Mouse (Mus musculus) limb, embryonic 13.5 days (tissue): Measurements from ENCODE around the gene Rps2. TPM values are rescaled to one million over a fixed set of nuclear protein-coding genes. Genes with fewer than 3 reads are reported as not detected.

ENCODE experiments used
- ATAC-seq: fragments of 200-750 bp; cut with Nextera tagmentation; 2 replicates; pipeline ENCODE4 v1.8.0; 2017; ENCODE audit warnings: low read depth, moderate number of reproducible peaks, moderate TSS enrichment; ENCODE audit not compliant: low FRiP score
- H3K27ac ChIP-seq: fragments of 300-500 bp; sonication (generic); 2 replicates; pipeline ENCODE4 v1.5.1; 2015; ENCODE audit warnings: inconsistent platforms, mild to moderate bottlenecking, moderate library complexity
- H3K27me3 ChIP-seq: fragments of 300-500 bp; sonication (generic); 2 replicates; pipeline ENCODE4 v1.6.1; 2015; ENCODE audit warnings: mild to moderate bottlenecking, inconsistent platforms
- H3K36me3 ChIP-seq: fragments of 300-500 bp; sonication (generic); 2 replicates; pipeline ENCODE4 v1.6.1; 2015; ENCODE audit warnings: inconsistent platforms, mild to moderate bottlenecking, moderate library complexity
- H3K4me1 ChIP-seq: fragments of 300-500 bp; sonication (generic); 2 replicates; pipeline ENCODE4 v1.6.1; 2015; ENCODE audit warnings: inconsistent platforms
- H3K4me2 ChIP-seq: fragments of 300-500 bp; sonication (generic); replicated peaks from 2 replicates; pipeline ENCODE4 v1.6.1; 2015; ENCODE audit warnings: inconsistent platforms, mild to moderate bottlenecking, moderate library complexity
- H3K4me3 ChIP-seq: fragments of 300-500 bp; sonication (generic); 2 replicates; pipeline ENCODE4 v1.5.1; 2015; ENCODE audit warnings: moderate library complexity, mild to moderate bottlenecking, inconsistent platforms
- H3K9ac ChIP-seq: fragments of 300-500 bp; sonication (generic); 2 replicates; pipeline ENCODE4 v1.6.1; 2015; ENCODE audit warnings: mild to moderate bottlenecking, inconsistent platforms
- H3K9me3 ChIP-seq: fragments of 300-500 bp; sonication (generic); 2 replicates; pipeline ENCODE4 v1.6.1; 2016; ENCODE audit warnings: inconsistent platforms
- WGBS: fragments of 180-500 bp; shearing (Covaris S2); methylation state at CpG from one replicate; pipeline ENCODE4 v1.1.7; 2015; 5-methylcytosine and 5-hydroxymethylcytosine counted together
- polyA plus RNA-seq: library from polyadenylated mRNA; unstranded; fragments of >200 nt; fragmentation: Nextera tagmentation; extraction: Ambion mirVana; gene quantifications from 2 replicates; pipeline ENCODE4 v1.2.1, GENCODE M21; 2015

Rps2 gene
- polyA plus RNA-seq, 1 experiment from 2014 or later: 1,267 TPM

DNA sequence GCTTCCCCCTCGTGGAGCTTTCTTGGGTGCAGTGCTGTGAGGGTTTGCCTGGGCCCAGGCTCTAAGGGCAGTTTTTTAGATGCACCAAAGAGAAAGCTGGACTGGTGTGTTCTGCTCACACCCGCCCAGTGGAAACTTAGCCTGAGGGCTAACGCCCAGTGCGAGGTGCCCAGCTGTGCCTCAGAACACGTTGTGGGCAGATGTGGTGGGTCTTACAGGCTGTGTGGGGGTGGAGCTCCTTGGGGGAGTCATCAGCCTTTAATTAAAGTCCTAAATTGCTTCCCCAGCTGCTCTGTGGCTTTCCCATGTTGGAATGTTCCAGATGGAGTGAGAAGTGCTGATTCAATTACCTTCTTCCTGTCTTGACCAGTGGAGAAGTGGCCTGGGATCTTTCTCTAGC lies 43.2 kb downstream of the Rps2 start:
- H3K9me3 ChIP-seq: no peaks in the 10 kb centered on the region
- H3K4me2 ChIP-seq: no peak overlapping the region
- 13% methylated on average over 5 of the region's 5 CpGs for WGBS
- peaks cover 21% of the 10 kb centered on the region for H3K4me1 ChIP-seq
- no peak overlapping the region; the same call in 1 of the 2 replicates for H3K27ac ChIP-seq
- no peaks in the 10 kb centered on the region for H3K27me3 ChIP-seq
- no peak overlapping the region for H3K9ac ChIP-seq
- no peak overlapping the region for H3K4me3 ChIP-seq
- H3K36me3 ChIP-seq: no peaks in the 10 kb centered on the region
- peak; percentile 28; the same call in 1 of the 2 replicates for ATAC-seq

DNA sequence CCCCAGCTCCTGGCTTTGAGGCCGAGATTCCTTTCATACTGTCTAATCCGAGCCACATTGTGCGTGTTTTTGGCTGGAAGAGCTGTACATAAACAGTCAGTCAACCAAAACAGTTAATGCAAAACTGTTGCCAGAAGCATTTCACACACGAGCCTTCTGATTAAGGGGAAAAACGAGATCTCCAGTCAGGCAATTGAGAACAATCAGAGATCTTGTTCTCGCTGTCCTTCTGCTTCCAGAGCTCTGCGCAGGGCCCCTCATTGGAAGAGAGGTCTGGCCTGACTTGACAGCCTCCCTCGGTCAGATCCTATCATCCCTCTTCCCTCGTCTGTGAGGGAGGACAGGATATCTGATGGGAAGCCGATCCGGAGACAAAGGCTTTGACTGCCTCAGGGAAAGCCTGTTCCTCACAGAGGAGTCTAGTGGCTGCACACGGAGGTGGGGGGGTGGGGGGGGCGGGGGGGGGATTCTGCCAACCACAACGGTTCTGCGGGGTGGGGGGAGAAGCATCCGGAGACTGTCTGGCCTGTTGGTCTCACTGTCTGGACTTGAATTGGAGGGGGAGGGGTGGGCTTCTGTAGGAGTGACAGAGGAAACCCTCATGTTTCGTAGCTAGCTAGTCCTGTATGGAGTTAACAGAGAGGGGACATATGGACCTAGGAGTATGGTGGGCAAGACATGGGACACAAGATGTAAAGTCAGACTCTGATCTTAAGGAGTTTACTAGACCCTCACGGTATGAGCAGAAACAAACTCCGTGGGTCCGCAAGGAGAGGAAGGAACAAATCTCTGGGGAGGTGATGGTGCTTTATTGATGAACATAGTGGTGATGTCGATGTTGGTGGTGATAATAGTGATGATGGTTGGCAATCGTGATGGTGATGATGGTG lies 47.3 kb downstream of the Rps2 start:
- H3K4me1 ChIP-seq: peaks cover 28% of the 10 kb centered on the region

DNA sequence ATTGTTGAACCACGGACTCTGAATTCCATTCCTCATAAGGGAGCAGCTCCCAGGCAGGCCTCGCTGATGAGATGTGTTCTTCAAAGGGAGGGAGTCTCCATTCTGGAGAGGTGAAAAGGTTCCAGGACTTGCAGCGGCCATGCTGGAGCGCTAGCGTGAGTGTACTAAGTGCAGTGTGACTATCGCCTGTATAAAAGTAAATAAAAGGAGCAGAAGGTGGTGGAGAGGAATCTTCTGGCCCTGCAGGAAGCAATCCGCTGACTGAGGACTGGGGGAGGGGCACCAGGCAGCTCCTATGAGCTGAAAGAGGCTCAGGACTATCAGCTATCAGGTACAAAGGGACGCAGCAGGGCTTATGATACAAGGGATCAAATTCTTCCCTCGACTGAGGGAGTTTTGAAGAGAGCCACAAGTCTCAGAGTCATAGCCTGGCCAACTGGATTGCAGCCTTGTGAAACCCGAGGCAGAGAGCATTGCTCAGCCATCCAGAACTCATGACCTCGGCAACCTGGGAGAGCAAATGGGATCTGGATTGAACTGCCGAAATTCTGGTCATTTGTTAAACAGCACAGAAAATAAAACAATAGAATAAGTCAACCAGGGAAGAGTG lies 48.5 kb downstream of the Rps2 start:
- no peak overlapping the region for H3K27ac ChIP-seq
- H3K27me3 ChIP-seq: no peaks in the 10 kb centered on the region
- no peaks in the 10 kb centered on the region for H3K36me3 ChIP-seq
- no peak overlapping the region for H3K4me3 ChIP-seq
- H3K9ac ChIP-seq: no peak overlapping the region
- no peaks in the 10 kb centered on the region for H3K9me3 ChIP-seq
- peaks cover 20% of the 10 kb centered on the region for H3K4me1 ChIP-seq
- ATAC-seq: no peak
- 33% methylated on average over 12 of the region's 12 CpGs for WGBS
- H3K4me2 ChIP-seq: no peak overlapping the region

More for the DNA sequence above, 47.3 kb downstream of the Rps2 start:
- Histone ChIP-seq H3K27ac (no peak overlapping the region), H3K27me3 (no peaks in the 10 kb centered on the region), H3K4me2 (peak overlapping the region; percentile 16), H3K36me3 (no peaks in the 10 kb centered on the region), H3K4me3 (no peak overlapping the region), H3K9me3 (no peaks in the 10 kb centered on the region), H3K9ac (no peak overlapping the region)
- ATAC-seq: no peak
- WGBS: 49% methylated on average over 21 of the region's 22 CpGs

DNA sequence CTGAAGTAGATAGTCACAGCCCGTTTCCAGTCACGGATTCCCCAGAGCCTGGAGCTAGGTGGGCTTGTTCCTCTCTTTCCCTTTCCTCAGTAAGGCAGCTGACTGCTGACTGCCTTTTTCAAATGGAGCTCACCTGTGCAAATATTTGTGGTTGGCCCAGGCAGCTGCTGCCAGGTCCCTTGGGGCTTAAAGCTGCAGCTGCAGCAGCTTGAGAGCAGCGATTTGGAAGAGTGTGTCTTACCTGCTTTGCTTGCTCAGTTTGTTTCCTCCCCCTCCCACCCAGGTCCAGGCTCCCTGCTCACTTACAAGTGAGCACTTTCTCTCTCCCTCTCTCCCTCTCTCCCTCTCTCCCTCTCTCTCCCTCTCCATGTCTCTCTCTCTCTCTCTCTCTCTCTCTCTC lies 51.2 kb downstream of the Rps2 start:
- no peak for ATAC-seq
- Histone ChIP-seq H3K4me2 (no peak overlapping the region), H3K9me3 (0 out of 2 replicates have a peak, but pooled peaks cover 4% of the 10 kb centered on the region), H3K27ac (no peak overlapping the region), H3K27me3 (no peaks in the 10 kb centered on the region), H3K4me1 (peaks cover 10% of the 10 kb centered on the region), H3K4me3 (no peak overlapping the region), H3K9ac (no peak overlapping the region), H3K36me3 (no peaks in the 10 kb centered on the region)
- 26% methylated on average over 3 of the region's 3 CpGs for WGBS

Other genes with a start within 250 kb of the Rps2 start
- 38.3 and 45.7 TPM in 2 replicates for gene E4f1, start 247.8 kb upstream of the Rps2 start, polyA plus RNA-seq
- gene Pgp, start 247.7 kb upstream of the Rps2 start, polyA plus RNA-seq: 50.2 and 51.3 TPM in 2 replicates
- not detected in 2 replicates for gene Bricd5, start 244.2 kb upstream of the Rps2 start, polyA plus RNA-seq
- gene Mlst8, start 239.0 kb upstream of the Rps2 start, polyA plus RNA-seq: 33.1 and 35.6 TPM in 2 replicates
- 5.0 and 5.2 TPM in 2 replicates for gene Caskin1, start 229.5 kb upstream of the Rps2 start, polyA plus RNA-seq
- 96.2 and 103 TPM in 2 replicates for gene Traf7, start 190.2 kb upstream of the Rps2 start, polyA plus RNA-seq
- 3.4 TPM in 2 replicates for gene Rab26, start 183.9 kb upstream of the Rps2 start, polyA plus RNA-seq
- 22.3 and 36.6 TPM in 2 replicates for gene Pkd1, start 168.3 kb upstream of the Rps2 start, polyA plus RNA-seq
- gene Tsc2, start 85.5 kb upstream of the Rps2 start, polyA plus RNA-seq: 65.5 and 72.2 TPM in 2 replicates
- 23.7 and 25.0 TPM in 2 replicates for gene Nthl1, start 85.4 kb upstream of the Rps2 start, polyA plus RNA-seq
- gene Slc9a3r2, start 67.8 kb upstream of the Rps2 start, polyA plus RNA-seq: 58.1 and 59.3 TPM in 2 replicates
- 0.80 TPM in 2 replicates for gene Npw, start 59.7 kb upstream of the Rps2 start, polyA plus RNA-seq
- 22.2 and 24.7 TPM in 2 replicates for gene Zfp598, start 48.4 kb upstream of the Rps2 start, polyA plus RNA-seq
- gene Syngr3, start 28.2 kb upstream of the Rps2 start, polyA plus RNA-seq: 7.8 and 8.4 TPM in 2 replicates
- gene Gfer, start 22.0 kb upstream of the Rps2 start, polyA plus RNA-seq: 46.6 and 48.1 TPM in 2 replicates
- 2.5 and 3.1 TPM in 2 replicates for gene Noxo1, start 21.9 kb upstream of the Rps2 start, polyA plus RNA-seq
- 79.8 and 84.6 TPM in 2 replicates for gene Tbl3, start 10.5 kb upstream of the Rps2 start, polyA plus RNA-seq
- not detected in 2 replicates for gene Rnf151, start 53 bp upstream of the Rps2 start, polyA plus RNA-seq
- gene Ndufb10, start 6.4 kb downstream of the Rps2 start, polyA plus RNA-seq: 206 and 215 TPM in 2 replicates
- gene Rpl3l, start 9.7 kb downstream of the Rps2 start, polyA plus RNA-seq: not detected in 2 replicates
- gene Msrb1, start 18.5 kb downstream of the Rps2 start, polyA plus RNA-seq: 23.1 and 26.0 TPM in 2 replicates
- gene Hs3st6, start 34.9 kb downstream of the Rps2 start, polyA plus RNA-seq: 2.6 and 3.7 TPM in 2 replicates
- not detected in 2 replicates for gene Meiob, start 86.2 kb downstream of the Rps2 start, polyA plus RNA-seq
- 27.6 and 28.0 TPM in 2 replicates for gene Hagh, start 122.0 kb downstream of the Rps2 start, polyA plus RNA-seq
- gene Fahd1, start 132.2 kb downstream of the Rps2 start, polyA plus RNA-seq: 18.4 and 20.4 TPM in 2 replicates
- gene Igfals, start 147.9 kb downstream of the Rps2 start, polyA plus RNA-seq: 0.26 and 0.50 TPM in 2 replicates
- gene Nubp2, start 168.2 kb downstream of the Rps2 start, polyA plus RNA-seq: 49.6 and 49.8 TPM in 2 replicates
- gene Spsb3, start 168.5 kb downstream of the Rps2 start, polyA plus RNA-seq: 38.5 and 40.0 TPM in 2 replicates
- gene Eme2, start 177.0 kb downstream of the Rps2 start, polyA plus RNA-seq: 33.9 and 35.6 TPM in 2 replicates
- gene Mrps34, start 177.0 kb downstream of the Rps2 start, polyA plus RNA-seq: 80.4 and 83.3 TPM in 2 replicates
- 35.5 and 38.2 TPM in 2 replicates for gene Nme3, start 178.4 kb downstream of the Rps2 start, polyA plus RNA-seq
- 42.7 and 45.2 TPM in 2 replicates for gene Mapk8ip3, start 218.9 kb downstream of the Rps2 start, polyA plus RNA-seq
- gene Jpt2, start 242.6 kb downstream of the Rps2 start, polyA plus RNA-seq: 224 and 236 TPM in 2 replicates